Comparison of ENCODE assay signal across 22 mouse cellular contexts in genomic region chr19:6407816-6408510, GRCm38 (mm10). TPM values are rescaled to one million over a fixed set of nuclear protein-coding genes. Genes with fewer than 3 reads are reported as not detected.
DNase-seq lines count a peak whose midpoint lies in the region; ATAC-seq and TF ChIP-seq lines count a peak whose summit lies in the region.
"Had no signal": no experiment of that assay in that cellular context is flagged by ENCODE, and none has a peak within 500 bp of the region (broad histone marks: within the 10 kb centered on the region; RNA-seq: fewer than 3 reads in every experiment).

No protein-coding gene starts in this region.

- TF ChIP-seq CTCF in heart, adult 2 months (IDR thresholded peaks at IDR 0.05) = no peak

- peaks cover 8% of the 10 kb centered on the region for H3K4me1 ChIP-seq in hindbrain, embryonic 11.5 days (replicated peaks; ENCODE audit: control insufficient read depth, insufficient read depth, low read length)
- no peaks in the 10 kb centered on the region for H3K4me1 ChIP-seq in hindbrain, embryonic 14.5 days (replicated peaks; ENCODE audit: control insufficient read depth, insufficient read depth, low read length)
- H3K4me1 ChIP-seq in embryonic facial prominence, embryonic 10.5 days = peaks cover 27% of the 10 kb centered on the region
- H3K4me1 ChIP-seq in heart, adult 2 months (ENCODE audit: control insufficient read depth, insufficient read depth, low read length) = no peaks in the 10 kb centered on the region
- H3K4me1 ChIP-seq: embryonic facial prominence, embryonic 15.5 days; intestine, embryonic 15.5 days had no signal

- intact Hi-C loops in heart, adult 2 months (cut with DNase I) = no loop called here

- DNase-seq in hindbrain, embryonic 11.5 days (ENCODE audit: low spot score) = no peak
- DNase-seq in hindbrain, embryonic 14.5 days (ENCODE audit: low spot score) = no peak
- DNase-seq in A20 (ENCODE audit: low read depth, low spot score) (peak; percentile 57), ES-CJ7 (ENCODE audit: low read depth, low spot score) (peak; percentile 80)
- DNase-seq in embryonic facial prominence, embryonic 10.5 days (ENCODE audit: low spot score) = no peak
- no peak for DNase-seq in right cerebral cortex, postnatal 36 days (ENCODE audit: low spot score in 2 of 2)
- DNase-seq in heart, adult 2 months = no peak
- DNase-seq: adrenal gland, postnatal 10 days; cerebellum, adult 11-12 months; cerebellum, adult 9-11 months; cerebellum, postnatal 36 days; gastrocnemius, adult 2 months; gastrocnemius, postnatal 25 days; heart, postnatal 10 days had no signal

- H3K4me3 ChIP-seq in hindbrain, embryonic 11.5 days (ENCODE audit: low read depth, low read length) = no peak overlapping the region
- no peak overlapping the region for H3K4me3 ChIP-seq in hindbrain, embryonic 14.5 days (replicated peaks; ENCODE audit: low read length)
- H3K4me3 ChIP-seq in embryonic facial prominence, embryonic 10.5 days = no peak overlapping the region
- H3K4me3 ChIP-seq in heart, adult 2 months = no peak overlapping the region
- H3K4me3 ChIP-seq: embryonic facial prominence, embryonic 15.5 days; erythroblast, embryonic 14.5 days; forebrain, embryonic 10.5 days; gastrocnemius, adult 2 months; heart, embryonic 10.5 days; hindbrain, embryonic 13.5 days; intestine, embryonic 15.5 days had no signal

- no peak for TF ChIP-seq EP300 in heart, adult 2 months (IDR thresholded peaks at IDR 0.05; ENCODE audit: insufficient read depth, low read depth, low read length)

- H3K27me3 ChIP-seq in hindbrain, embryonic 11.5 days (ENCODE audit: control insufficient read depth, insufficient read depth, low read length) = peaks cover under 1% of the 10 kb centered on the region; the same call in 1 of the 2 replicates
- H3K27me3 ChIP-seq in hindbrain, embryonic 14.5 days (ENCODE audit: control insufficient read depth, insufficient read depth, low read length) = no peaks in the 10 kb centered on the region; the same call in 1 of the 2 replicates
- peaks cover 24% of the 10 kb centered on the region for H3K27me3 ChIP-seq in embryonic facial prominence, embryonic 10.5 days (replicated peaks; ENCODE audit: low read depth, poor library complexity, severe bottlenecking)
- no peaks in the 10 kb centered on the region for H3K27me3 ChIP-seq in heart, adult 2 months (ENCODE audit: control insufficient read depth, insufficient read depth, low read length)

- ATAC-seq in hindbrain, embryonic 11.5 days (ENCODE audit: low FRiP score) = no peak
- no peak for ATAC-seq in hindbrain, embryonic 14.5 days (ENCODE audit: low FRiP score)
- ATAC-seq: forebrain, embryonic 14.5 days; intestine, embryonic 15.5 days had no signal

- no peaks in the 10 kb centered on the region for H3K9me3 ChIP-seq in hindbrain, embryonic 11.5 days (ENCODE audit: control insufficient read depth, low read length)
- H3K9me3 ChIP-seq in hindbrain, embryonic 14.5 days (ENCODE audit: control insufficient read depth, low read length) = no peaks in the 10 kb centered on the region
- H3K9me3 ChIP-seq in embryonic facial prominence, embryonic 10.5 days = no peaks in the 10 kb centered on the region
- H3K9me3 ChIP-seq: embryonic facial prominence, embryonic 15.5 days; forebrain, embryonic 10.5 days; heart, embryonic 10.5 days; hindbrain, embryonic 13.5 days; intestine, embryonic 15.5 days had no signal

- 0 out of 2 replicates have a peak overlapping the region, but pooled peaks have one; percentile 15 for H3K9ac ChIP-seq in hindbrain, embryonic 11.5 days (ENCODE audit: low read depth, low read length)
- no peak overlapping the region for H3K9ac ChIP-seq in hindbrain, embryonic 14.5 days
- H3K9ac ChIP-seq in heart, adult 2 months (ENCODE audit: low read depth, low read length) = no peak overlapping the region
- H3K9ac ChIP-seq: embryonic facial prominence, embryonic 15.5 days; hindbrain, embryonic 13.5 days; intestine, embryonic 15.5 days had no signal

- H3K27ac ChIP-seq in hindbrain, embryonic 11.5 days (ENCODE audit: low read depth, low read length) = no peak overlapping the region
- H3K27ac ChIP-seq in hindbrain, embryonic 14.5 days = no peak overlapping the region
- H3K27ac ChIP-seq in embryonic facial prominence, embryonic 10.5 days (replicated peaks) = 0 out of 2 replicates have a peak overlapping the region, but pooled peaks have one; percentile 30
- no peak overlapping the region for H3K27ac ChIP-seq in heart, adult 2 months
- H3K27ac ChIP-seq: embryonic facial prominence, embryonic 15.5 days; gastrocnemius, adult 2 months; hindbrain, embryonic 13.5 days; intestine, embryonic 15.5 days had no signal

- H3K4me2 ChIP-seq in hindbrain, embryonic 11.5 days (replicated peaks; ENCODE audit: low read depth, low read length) = no peak overlapping the region
- H3K4me2 ChIP-seq in hindbrain, embryonic 14.5 days (replicated peaks) = no peak overlapping the region
- H3K4me2 ChIP-seq: embryonic facial prominence, embryonic 15.5 days; hindbrain, embryonic 13.5 days; intestine, embryonic 15.5 days had no signal

- no peaks in the 10 kb centered on the region for H3K79me2 ChIP-seq in heart, adult 2 months (replicated peaks; ENCODE audit: control insufficient read depth, insufficient read depth, low read length)

- WGBS in hindbrain, embryonic 11.5 days = 48% methylated on average over 16 of the region's 16 CpGs
- 47% methylated on average over 16 of the region's 16 CpGs for WGBS in hindbrain, embryonic 14.5 days
- WGBS in embryonic facial prominence, embryonic 10.5 days = 47% methylated on average over 16 of the region's 16 CpGs
- WGBS in heart, adult 2 months = 72% methylated on average over 16 of the region's 16 CpGs

- no peak for TF ChIP-seq POLR2A in heart, adult 2 months (IDR thresholded peaks at IDR 0.05; ENCODE audit: insufficient read depth, low read depth, low read length)

- H3K36me3 ChIP-seq in hindbrain, embryonic 11.5 days (ENCODE audit: control insufficient read depth, insufficient read depth, low read length) = no peaks in the 10 kb centered on the region
- H3K36me3 ChIP-seq in hindbrain, embryonic 14.5 days (replicated peaks; ENCODE audit: control insufficient read depth, insufficient read depth) = no peaks in the 10 kb centered on the region
- H3K36me3 ChIP-seq in embryonic facial prominence, embryonic 10.5 days (replicated peaks) = no peaks in the 10 kb centered on the region
- no peaks in the 10 kb centered on the region for H3K36me3 ChIP-seq in heart, adult 2 months (ENCODE audit: control insufficient read depth, insufficient read depth, low read length)
- H3K36me3 ChIP-seq: embryonic facial prominence, embryonic 15.5 days; forebrain, embryonic 10.5 days; heart, embryonic 10.5 days; hindbrain, embryonic 13.5 days; intestine, embryonic 15.5 days had no signal

RNA-seq across cellular contexts. Expression of gene Rasgrp2, which starts 8.8 kb away (rescaled TPM):
- 16.0 and 18.0 TPM in 2 replicates for polyA plus RNA-seq in hindbrain, embryonic 11.5 days (2014; fragmentation: Nextera tagmentation; extraction: Ambion mirVana)
- polyA plus RNA-seq in hindbrain, embryonic 14.5 days (2014; fragmentation: Nextera tagmentation; extraction: Ambion mirVana) = 89.2 and 111 TPM in 2 replicates
- polyA plus RNA-seq in embryonic facial prominence, embryonic 10.5 days (2016; fragmentation: Nextera tagmentation; extraction: Ambion mirVana) = 14.2 and 18.6 TPM in 2 replicates
- total RNA-seq in heart, adult 2 months (2021) = 10 to 100 TPM; 43.3 to 48.0 TPM
- 90.1 and 97.2 TPM in 2 replicates for polyA plus RNA-seq in heart, adult 2 months (2012; rRNA removed)

RNA-seq across cellular contexts. Expression of gene Nrxn2, which starts 10.6 kb away (rescaled TPM):
- polyA plus RNA-seq in hindbrain, embryonic 11.5 days (2014; fragmentation: Nextera tagmentation; extraction: Ambion mirVana) = 13.6 and 14.3 TPM in 2 replicates
- polyA plus RNA-seq in hindbrain, embryonic 14.5 days (2014; fragmentation: Nextera tagmentation; extraction: Ambion mirVana) = 60.6 and 66.4 TPM in 2 replicates
- polyA plus RNA-seq in embryonic facial prominence, embryonic 10.5 days (2016; fragmentation: Nextera tagmentation; extraction: Ambion mirVana) = 1.9 TPM in 2 replicates
- total RNA-seq in heart, adult 2 months (2021) = 1 to 10 TPM; 4.5 to 5.2 TPM
- polyA plus RNA-seq in heart, adult 2 months (2012; rRNA removed) = 3.4 TPM in 2 replicates
- total RNA-seq: granulocyte monocyte progenitor cell, adult 5-6 weeks had no signal

RNA-seq across cellular contexts. Expression of gene Pygm, which starts 23.8 kb away (rescaled TPM):
- polyA plus RNA-seq in hindbrain, embryonic 11.5 days (2014; fragmentation: Nextera tagmentation; extraction: Ambion mirVana) = 1.6 and 2.1 TPM in 2 replicates
- polyA plus RNA-seq in hindbrain, embryonic 14.5 days (2014; fragmentation: Nextera tagmentation; extraction: Ambion mirVana) = 6.2 and 6.8 TPM in 2 replicates
- 1.1 and 2.2 TPM in 2 replicates for polyA plus RNA-seq in embryonic facial prominence, embryonic 10.5 days (2016; fragmentation: Nextera tagmentation; extraction: Ambion mirVana)
- 1,000 to 10,000 TPM; 1,101 to 1,298 TPM for total RNA-seq in heart, adult 2 months (2021)
- 1,120 and 1,632 TPM in 2 replicates for polyA plus RNA-seq in heart, adult 2 months (2012; rRNA removed)

RNA-seq across cellular contexts. Expression of gene Sf1, which starts 44.5 kb away (rescaled TPM):
- polyA plus RNA-seq in hindbrain, embryonic 11.5 days (2014; fragmentation: Nextera tagmentation; extraction: Ambion mirVana) = 156 and 178 TPM in 2 replicates
- 103 and 112 TPM in 2 replicates for polyA plus RNA-seq in hindbrain, embryonic 14.5 days (2014; fragmentation: Nextera tagmentation; extraction: Ambion mirVana)
- 185 and 205 TPM in 2 replicates for polyA plus RNA-seq in embryonic facial prominence, embryonic 10.5 days (2016; fragmentation: Nextera tagmentation; extraction: Ambion mirVana)
- 100 to 1,000 TPM in 1 of 2 experiments, 10 to 100 TPM in 1; 93.0 to 103 TPM for total RNA-seq in heart, adult 2 months (2021)
- polyA plus RNA-seq in heart, adult 2 months (2012; rRNA removed) = 51.7 and 58.5 TPM in 2 replicates

Comparison
In these comparisons a context has a peak if more than half of its experiments do, and no peak if none do; other contexts are left out.
1. DNase-seq: peak in A20 (single experiment) and ES-CJ7 (single experiment); none in hindbrain, embryonic 11.5 days (single experiment), hindbrain, embryonic 14.5 days (single experiment), embryonic facial prominence, embryonic 10.5 days (single experiment), right cerebral cortex, postnatal 36 days (0 of 2) and heart, adult 2 months (0 of 2).
2. RNA of gene Pygm, which starts 23.8 kb away (polyA plus RNA-seq): 1,120 to 1,632 TPM in heart, adult 2 months; 6.2 to 6.8 TPM in hindbrain, embryonic 14.5 days, 1.1 to 2.2 TPM in embryonic facial prominence, embryonic 10.5 days and 1.6 to 2.1 TPM in hindbrain, embryonic 11.5 days; every median in the first group is over 100 times any median in the second.